Mouse (Mus musculus) limb, embryonic 14.5 days (tissue): ENCODE results near the gene Gm21988. TPM values are rescaled to one million over a fixed set of nuclear protein-coding genes. Genes with fewer than 3 reads are reported as not detected.

ENCODE experiments used
- ATAC-seq: fragments of 200-750 bp; cut with Nextera tagmentation; 2 replicates; pipeline ENCODE4 v1.8.0; 2017; ENCODE audit warnings: low read depth, moderate number of reproducible peaks, moderate TSS enrichment; ENCODE audit not compliant: low FRiP score
- DNase-seq: peaks from one replicate; pipeline ENCODE4 v3.0.0-alpha.2; 2015; ENCODE audit warnings: low spot score
- H3K27ac ChIP-seq: fragments of 300-500 bp; sonication (generic); replicated peaks from 2 replicates; pipeline ENCODE4 v1.5.1; 2014; ENCODE audit warnings: low read depth, mild to moderate bottlenecking, low read length, moderate library complexity, mixed read lengths
- H3K27me3 ChIP-seq: fragments of 300-500 bp; sonication (generic); 2 replicates; pipeline ENCODE4 v1.6.1; 2014; ENCODE audit warnings: low read length, mixed read lengths; ENCODE audit not compliant: control insufficient read depth, insufficient read depth
- H3K36me3 ChIP-seq: fragments of 300-500 bp; sonication (generic); 2 replicates; pipeline ENCODE4 v1.6.1; 2014; ENCODE audit warnings: mild to moderate bottlenecking, low read length, moderate library complexity, mixed read lengths; ENCODE audit not compliant: control insufficient read depth, insufficient read depth
- H3K4me1 ChIP-seq: fragments of 300-500 bp; sonication (generic); 2 replicates; pipeline ENCODE4 v1.6.1; 2014; ENCODE audit warnings: antibody characterized with exemption, low read length, mixed read lengths; ENCODE audit not compliant: control insufficient read depth, insufficient read depth
- H3K4me2 ChIP-seq: fragments of 300-500 bp; sonication (generic); replicated peaks from 2 replicates; pipeline ENCODE4 v1.6.1; 2014; ENCODE audit warnings: low read depth, mild to moderate bottlenecking, low read length, moderate library complexity; ENCODE audit not compliant: severe bottlenecking
- H3K4me3 ChIP-seq: fragments of 300-500 bp; sonication (generic); replicated peaks from 2 replicates; pipeline ENCODE4 v1.5.1; 2014; ENCODE audit warnings: low read length
- H3K9ac ChIP-seq: fragments of 300-500 bp; sonication (generic); 2 replicates; pipeline ENCODE4 v1.6.1; 2014; ENCODE audit warnings: mild to moderate bottlenecking, low read depth, low read length, moderate library complexity; ENCODE audit not compliant: severe bottlenecking
- H3K9me3 ChIP-seq: fragments of 300-500 bp; sonication (generic); 2 replicates; pipeline ENCODE4 v1.6.1; 2016; ENCODE audit warnings: low read length; ENCODE audit not compliant: control insufficient read depth
- POLR2A ChIP-seq: fragments of 200-500 bp; IDR thresholded peaks from 2 replicates; pipeline ENCODE4 v1.8.0; 2012; ENCODE audit warnings: inconsistent platforms, mild to moderate bottlenecking, moderate library complexity, borderline replicate concordance; ENCODE audit not compliant: insufficient read depth, insufficient read length; ENCODE audit errors: extremely low read depth
- WGBS: fragments of 180-500 bp; shearing (Covaris S2); extraction: QIAGEN DNeasy Blood & Tissue Kit; methylation state at CpG from one replicate; pipeline ENCODE4 v1.1.7; 2014; 5-methylcytosine and 5-hydroxymethylcytosine counted together
- polyA plus RNA-seq, 2 experiments: library from polyadenylated mRNA; depleted of rRNA in 1 of 2; stranded (reverse) in 1 of 2; unstranded in 1 of 2; fragments of >200 nt; fragmentation: Nextera tagmentation in 1 of 2; extraction: Ambion mirVana in 1 of 2; gene quantifications; 2 replicates each; pipeline versions ENCODE4 v1.2.1 to v1.2.3; 2012 to 2014

The Gm21988 gene
- polyA plus RNA-seq, 2 experiments = 12.9 to 15.1 TPM

- 32% methylated on average over 5 of the region's 5 CpGs for WGBS
- DNase-seq = no peak
- H3K9ac ChIP-seq = no peak overlapping the region
- no peaks in the 10 kb centered on the region for H3K36me3 ChIP-seq
- H3K4me1 ChIP-seq = peaks cover 13% of the 10 kb centered on the region; the same call in 1 of the 2 replicates
- 0 out of 2 replicates have a peak overlapping the region, but pooled peaks have one; percentile 25 for H3K4me3 ChIP-seq
- no peak overlapping the region for H3K27ac ChIP-seq
- no peak for ATAC-seq
- H3K27me3 ChIP-seq = peaks cover 55% of the 10 kb centered on the region
- H3K9me3 ChIP-seq = no peaks in the 10 kb centered on the region
- TF ChIP-seq POLR2A = no peak
- peak overlapping the region; percentile 32 for H3K4me2 ChIP-seq
Observed at GRCm38 (mm10) chr11:70227126-70227525, 12.5 kb downstream of the Gm21988 start.

DNA sequence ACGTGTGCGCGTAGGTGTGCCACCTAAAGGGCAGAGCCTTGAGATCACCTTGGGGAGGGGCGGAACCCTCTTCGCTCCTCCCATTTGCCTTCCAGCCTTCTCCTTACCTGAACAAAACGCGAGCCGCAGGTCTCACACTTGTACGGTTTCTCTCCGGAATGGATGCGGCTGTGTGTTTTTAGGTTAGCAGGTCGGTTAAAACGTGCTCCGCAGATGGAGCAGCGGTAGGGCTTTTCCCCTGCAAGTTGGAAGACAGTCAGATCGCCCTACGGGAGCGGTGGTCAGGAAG, 13.1 kb downstream of the Gm21988 start:
- H3K27ac ChIP-seq = no peak overlapping the region; the same call in 1 of the 2 replicates

DNA sequence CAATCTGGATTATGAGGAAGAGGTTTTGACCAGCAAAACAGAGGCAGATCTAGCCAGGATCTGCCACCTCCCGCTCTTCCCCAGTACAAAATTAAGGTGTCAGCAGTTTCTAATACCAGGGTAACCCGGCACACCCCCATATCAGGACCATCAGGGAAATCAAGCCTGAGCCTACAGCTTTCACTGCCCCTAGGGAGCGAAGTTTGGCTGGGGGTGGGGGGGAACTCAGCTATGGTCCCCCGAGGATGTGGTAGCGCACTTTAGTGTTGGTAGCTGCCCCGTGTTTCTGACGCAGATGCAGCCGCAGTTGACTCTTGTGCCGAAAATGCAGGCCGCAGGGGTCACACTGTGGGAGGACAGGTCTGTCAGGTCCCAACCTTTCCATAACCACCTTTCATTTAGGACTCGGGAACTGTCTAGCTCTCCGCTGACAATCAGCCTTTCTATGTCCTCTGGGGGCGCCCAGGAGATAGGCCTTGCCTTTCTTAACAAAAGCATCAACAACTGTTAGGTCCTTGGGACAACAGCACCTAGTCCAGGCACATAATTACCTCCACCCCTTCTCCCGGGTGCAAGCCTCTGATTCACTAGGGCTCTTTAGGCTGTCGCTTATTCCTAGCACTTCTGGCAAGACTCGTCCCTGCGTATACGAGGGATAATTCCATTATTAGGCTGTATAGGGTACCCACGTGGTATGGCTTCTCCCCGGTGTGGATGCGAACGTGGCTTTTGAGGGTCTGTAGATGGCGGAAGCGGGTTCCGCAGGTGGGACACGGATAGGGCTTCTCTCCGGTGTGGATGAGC, 13.6 kb downstream of the Gm21988 start:
- no peak overlapping the region for H3K9ac ChIP-seq
- no peaks in the 10 kb centered on the region for H3K36me3 ChIP-seq
- no peak overlapping the region for H3K27ac ChIP-seq
- no peak for TF ChIP-seq POLR2A
- 20% methylated on average over 27 of the region's 27 CpGs for WGBS
- peak overlapping the region; percentile 32 for H3K4me2 ChIP-seq
- no peak for ATAC-seq
- no peaks in the 10 kb centered on the region for H3K9me3 ChIP-seq
- DNase-seq = no peak
- peaks cover 55% of the 10 kb centered on the region for H3K27me3 ChIP-seq
- H3K4me1 ChIP-seq = peaks cover 22% of the 10 kb centered on the region; the same call in 1 of the 2 replicates
- H3K4me3 ChIP-seq = peak overlapping the region; percentile 25

More for the DNA sequence above, 13.1 kb downstream of the Gm21988 start:
- WGBS = 5% methylated on average over 18 of the region's 18 CpGs
- Histone ChIP-seq H3K9ac (no peak overlapping the region), H3K4me3 (peak overlapping the region; percentile 25), H3K4me2 (peak overlapping the region; percentile 32), H3K4me1 (peaks cover 19% of the 10 kb centered on the region; the same call in 1 of the 2 replicates), H3K9me3 (no peaks in the 10 kb centered on the region), H3K36me3 (no peaks in the 10 kb centered on the region), H3K27me3 (peaks cover 55% of the 10 kb centered on the region)
- ATAC-seq (no peak), DNase-seq (no peak)
- TF ChIP-seq POLR2A = no peak

GRCm38 (mm10) chr11:70223724-70224123, 15.9 kb downstream of the Gm21988 start:
- peaks cover 31% of the 10 kb centered on the region for H3K4me1 ChIP-seq
- peaks cover 39% of the 10 kb centered on the region for H3K27me3 ChIP-seq
- no peak for TF ChIP-seq POLR2A
- no peak overlapping the region for H3K9ac ChIP-seq
- DNase-seq (no peak), ATAC-seq (no peak)
- no peak overlapping the region for H3K4me3 ChIP-seq
- H3K4me2 ChIP-seq = no peak overlapping the region
- no peaks in the 10 kb centered on the region for H3K36me3 ChIP-seq
- no peak overlapping the region for H3K27ac ChIP-seq
- WGBS = 82% methylated on average over 9 of the region's 9 CpGs
- H3K9me3 ChIP-seq = no peaks in the 10 kb centered on the region

GRCm38 (mm10) chr11:70221603-70222500, 17.8 kb downstream of the Gm21988 start:
- Histone ChIP-seq H3K27me3 (peaks cover 24% of the 10 kb centered on the region), H3K27ac (peak overlapping the region; percentile 69)

More at GRCm38 (mm10) chr11:70221603-70222500, 17.8 kb downstream of the Gm21988 start:
- ATAC-seq (no peak), DNase-seq (no peak)
- Histone ChIP-seq H3K9ac (peak overlapping the region; percentile 50; the same call in 1 of the 2 replicates), H3K4me2 (peak overlapping the region; percentile 74), H3K36me3 (peaks cover 6% of the 10 kb centered on the region), H3K9me3 (no peaks in the 10 kb centered on the region), H3K4me3 (peak overlapping the region; percentile 47), H3K4me1 (peaks cover 29% of the 10 kb centered on the region)
- whole genome bisulfite sequencing = 11% methylated on average over 14 of the region's 14 CpGs
- TF ChIP-seq POLR2A = no peak
